Mouse (Mus musculus): ENCODE results near the gene St14.

GRCm38 (mm10) chr9:31120533-31120915 is 11.1 kb downstream of the St14 start:
- TF ChIP-seq CTCF (IDR thresholded peaks at IDR 0.05; ENCODE audit: extremely low read depth, insufficient read length, insufficient replicate concordance, low read depth, low read length) = no peak
- TF ChIP-seq POLR2A (IDR thresholded peaks at IDR 0.05; ENCODE audit: low read depth, low read length) = no peak
